21 mouse cellular contexts compared by ENCODE assay signal in genomic region chr11:74810134-74810533, GRCm38 (mm10). TPM values are rescaled to one million over a fixed set of nuclear protein-coding genes. Genes with fewer than 3 reads are reported as not detected.
DNase-seq lines count a peak whose midpoint lies in the region; ATAC-seq and TF ChIP-seq lines count a peak whose summit lies in the region.
"Had no signal": no experiment of that assay in that cellular context is flagged by ENCODE, and none has a peak within 500 bp of the region (broad histone marks: within the 10 kb centered on the region; RNA-seq: fewer than 3 reads in every experiment).

No protein-coding gene starts in this region.

- peak; percentile 28 for TF ChIP-seq CTCF in intestine, postnatal 0 days (IDR thresholded peaks at IDR 0.05; ENCODE audit: low read depth)
- peak; percentile 6; the same call in 1 of the 2 replicates for TF ChIP-seq CTCF in lung, postnatal 0 days (IDR thresholded peaks at IDR 0.05)
- TF ChIP-seq CTCF in CH12.LX (conservative IDR thresholded peaks at IDR 0.05 in 1 of 2, IDR thresholded peaks at IDR 0.05 in 1 of 2; ENCODE audit: low read depth in 2 of 2, low read length in 2 of 2) = peak in 1 of 2 experiments; percentile 47; a peak in 2 of 4 replicates
- peak; percentile 28 for TF ChIP-seq CTCF in stomach, postnatal 0 days (IDR thresholded peaks at IDR 0.05; ENCODE audit: low read depth)

- in situ Hi-C loops in CH12.LX (cut with MboI; ENCODE audit: low pct_ligation_motif_present, low pct_unique_long_range_greater_than_20kb, low sequenced_read_pairs) = loop anchor here (5.0 kb wide), 1 partner anchor 37 kb away; no protein-coding TSS in a partner anchor

- H3K79me2 ChIP-seq in CH12.LX (replicated peaks; ENCODE audit: control insufficient read depth, extremely low read depth, insufficient read depth, poor library complexity, severe bottlenecking) = no peaks in the 10 kb centered on the region; the same call in 1 of the 2 replicates

- DNase-seq in lung, postnatal 0 days (ENCODE audit: low spot score) = no peak
- DNase-seq in lung, postnatal 4 days = no peak
- no peak for DNase-seq in CH12.LX (ENCODE audit: extremely low read depth)
- DNase-seq in stomach, postnatal 0 days (ENCODE audit: low spot score) = no peak
- DNase-seq in right cerebral cortex, postnatal 36 days (ENCODE audit: low spot score in 2 of 2) = no peak
- DNase-seq: adrenal gland, adult 8-10 months; adrenal gland, postnatal 36 days; cerebellum, adult 2 months; cerebellum, postnatal 10 days; embryo, embryonic 11 days; gastrocnemius, postnatal 10 days; heart, postnatal 36 days had no signal

- dilution Hi-C loops in CH12.LX (cut with MboI; ENCODE audit: extremely low pct_ligation_motif_present, extremely low pct_unique_long_range_greater_than_20kb, low sequenced_read_pairs) = no loop called here

- peaks cover 40% of the 10 kb centered on the region for H3K36me3 ChIP-seq in intestine, postnatal 0 days (ENCODE audit: control insufficient read depth, insufficient read depth)
- H3K36me3 ChIP-seq in intestine, embryonic 15.5 days = peaks cover 8% of the 10 kb centered on the region; the same call in 1 of the 2 replicates
- H3K36me3 ChIP-seq in lung, postnatal 0 days (ENCODE audit: insufficient read depth, low read length) = 0 out of 2 replicates have a peak, but pooled peaks cover 5% of the 10 kb centered on the region
- H3K36me3 ChIP-seq in CH12.LX (replicated peaks in 1 of 2; ENCODE audit: control insufficient read depth in 1 of 2, insufficient read depth in 1 of 2, low read length in 1 of 2) = peaks cover 57 to 86% of the 10 kb centered on the region in 2 experiments
- peaks cover 4% of the 10 kb centered on the region; the same call in 1 of the 2 replicates for H3K36me3 ChIP-seq in stomach, postnatal 0 days (ENCODE audit: control insufficient read depth, insufficient read depth, low read length)
- H3K36me3 ChIP-seq in kidney, embryonic 15.5 days = peaks cover 73% of the 10 kb centered on the region

- TF ChIP-seq POLR2A in CH12.LX (IDR thresholded peaks at IDR 0.05; ENCODE audit: low read depth, low read length) = no peak

- ATAC-seq in intestine, postnatal 0 days = no peak
- no peak for ATAC-seq in intestine, embryonic 15.5 days
- ATAC-seq in lung, postnatal 0 days = no peak
- no peak for ATAC-seq in stomach, postnatal 0 days (ENCODE audit: low FRiP score, low TSS enrichment)
- ATAC-seq in kidney, embryonic 15.5 days (replicated peaks; ENCODE audit: low FRiP score) = no peak
- ATAC-seq: forebrain, embryonic 14.5 days had no signal

- no peak overlapping the region for H3K4me3 ChIP-seq in intestine, postnatal 0 days (ENCODE audit: low read depth, low read length)
- no peak overlapping the region for H3K4me3 ChIP-seq in intestine, embryonic 15.5 days (replicated peaks)
- H3K4me3 ChIP-seq in lung, postnatal 0 days (ENCODE audit: low read depth, low read length) = no peak overlapping the region
- H3K4me3 ChIP-seq in CH12.LX (replicated peaks in 1 of 3; ENCODE audit: low read depth in 2 of 3, low read length in 2 of 3, poor library complexity in 1 of 3) = no peak overlapping the region
- H3K4me3 ChIP-seq in stomach, postnatal 0 days (ENCODE audit: low read depth, low read length) = no peak overlapping the region
- H3K4me3 ChIP-seq in kidney, embryonic 15.5 days (replicated peaks) = no peak overlapping the region
- H3K4me3 ChIP-seq: embryonic facial prominence, embryonic 15.5 days; erythroblast, embryonic 14.5 days; forebrain, embryonic 10.5 days; heart, embryonic 12.5 days; hindbrain, embryonic 15.5 days had no signal

- no peak overlapping the region for H3K9ac ChIP-seq in intestine, postnatal 0 days (ENCODE audit: low read depth, low read length)
- H3K9ac ChIP-seq in intestine, embryonic 15.5 days = no peak overlapping the region
- H3K9ac ChIP-seq in lung, postnatal 0 days (replicated peaks; ENCODE audit: low read depth) = no peak overlapping the region
- H3K9ac ChIP-seq in CH12.LX (ENCODE audit: insufficient read depth, low read depth) = no peak overlapping the region
- no peak overlapping the region for H3K9ac ChIP-seq in stomach, postnatal 0 days (ENCODE audit: low read length)
- H3K9ac ChIP-seq in kidney, embryonic 15.5 days = no peak overlapping the region
- H3K9ac ChIP-seq: embryonic facial prominence, embryonic 15.5 days; heart, embryonic 12.5 days; hindbrain, embryonic 15.5 days had no signal

- H3K4me1 ChIP-seq in intestine, postnatal 0 days (replicated peaks; ENCODE audit: control insufficient read depth, insufficient read depth, low read length) = no peaks in the 10 kb centered on the region
- H3K4me1 ChIP-seq in intestine, embryonic 15.5 days (replicated peaks) = no peaks in the 10 kb centered on the region
- H3K4me1 ChIP-seq in lung, postnatal 0 days (ENCODE audit: insufficient read depth, low read depth, low read length) = no peaks in the 10 kb centered on the region
- no peaks in the 10 kb centered on the region for H3K4me1 ChIP-seq in CH12.LX (ENCODE audit: control insufficient read depth in 1 of 2, insufficient read depth in 2 of 2)
- H3K4me1 ChIP-seq in stomach, postnatal 0 days (replicated peaks; ENCODE audit: control insufficient read depth, insufficient read depth) = no peaks in the 10 kb centered on the region
- H3K4me1 ChIP-seq in kidney, embryonic 15.5 days = peaks cover 5% of the 10 kb centered on the region
- H3K4me1 ChIP-seq: embryonic facial prominence, embryonic 15.5 days; forebrain, embryonic 10.5 days; hindbrain, embryonic 15.5 days had no signal

- no peak for TF ChIP-seq EP300 in lung, postnatal 0 days (IDR thresholded peaks at IDR 0.05)
- TF ChIP-seq EP300 in CH12.LX (IDR thresholded peaks at IDR 0.05; ENCODE audit: low read length) = no peak
- no peak for TF ChIP-seq EP300 in stomach, postnatal 0 days (optimal IDR thresholded peaks at IDR 0.05)

- H3K4me2 ChIP-seq in intestine, postnatal 0 days (replicated peaks; ENCODE audit: low read depth) = no peak overlapping the region
- H3K4me2 ChIP-seq in intestine, embryonic 15.5 days (replicated peaks) = no peak overlapping the region
- H3K4me2 ChIP-seq in lung, postnatal 0 days (replicated peaks; ENCODE audit: low read depth, low read length) = no peak overlapping the region
- H3K4me2 ChIP-seq in CH12.LX (ENCODE audit: insufficient read depth, low read depth, poor library complexity, severe bottlenecking) = no peak overlapping the region
- no peak overlapping the region for H3K4me2 ChIP-seq in stomach, postnatal 0 days (replicated peaks; ENCODE audit: low read depth)
- no peak overlapping the region for H3K4me2 ChIP-seq in kidney, embryonic 15.5 days
- H3K4me2 ChIP-seq: embryonic facial prominence, embryonic 15.5 days; heart, embryonic 12.5 days; hindbrain, embryonic 15.5 days had no signal

- no peaks in the 10 kb centered on the region for H3K27me3 ChIP-seq in intestine, postnatal 0 days (replicated peaks; ENCODE audit: control insufficient read depth, insufficient read depth, low read length)
- H3K27me3 ChIP-seq in intestine, embryonic 15.5 days (replicated peaks) = no peaks in the 10 kb centered on the region
- no peaks in the 10 kb centered on the region for H3K27me3 ChIP-seq in lung, postnatal 0 days (replicated peaks; ENCODE audit: insufficient read depth, low read length)
- H3K27me3 ChIP-seq in CH12.LX (replicated peaks) = no peaks in the 10 kb centered on the region
- H3K27me3 ChIP-seq in stomach, postnatal 0 days (ENCODE audit: control insufficient read depth, insufficient read depth, low read length) = no peaks in the 10 kb centered on the region
- H3K27me3 ChIP-seq in kidney, embryonic 15.5 days = no peaks in the 10 kb centered on the region
- H3K27me3 ChIP-seq: embryonic facial prominence, embryonic 15.5 days; heart, embryonic 12.5 days; hindbrain, embryonic 15.5 days had no signal

- no peak; the same call in 1 of the 2 replicates for TF ChIP-seq RAD21 in CH12.LX (IDR thresholded peaks at IDR 0.05; ENCODE audit: low read depth, low read length)

- H3K27ac ChIP-seq in intestine, postnatal 0 days (ENCODE audit: low read depth, low read length) = no peak overlapping the region
- no peak overlapping the region for H3K27ac ChIP-seq in intestine, embryonic 15.5 days
- no peak overlapping the region for H3K27ac ChIP-seq in lung, postnatal 0 days (ENCODE audit: low read length)
- no peak overlapping the region for H3K27ac ChIP-seq in CH12.LX (ENCODE audit: insufficient read depth, low read depth)
- no peak overlapping the region for H3K27ac ChIP-seq in stomach, postnatal 0 days (replicated peaks)
- H3K27ac ChIP-seq in kidney, embryonic 15.5 days = no peak overlapping the region
- H3K27ac ChIP-seq: embryonic facial prominence, embryonic 15.5 days; forebrain, embryonic 10.5 days; hindbrain, embryonic 15.5 days had no signal

- no peaks in the 10 kb centered on the region for H3K9me3 ChIP-seq in intestine, postnatal 0 days (ENCODE audit: control insufficient read depth)
- H3K9me3 ChIP-seq in intestine, embryonic 15.5 days = no peaks in the 10 kb centered on the region
- H3K9me3 ChIP-seq in lung, postnatal 0 days (ENCODE audit: low read length) = no peaks in the 10 kb centered on the region
- H3K9me3 ChIP-seq in CH12.LX (replicated peaks; ENCODE audit: low read length) = no peaks in the 10 kb centered on the region
- H3K9me3 ChIP-seq in stomach, postnatal 0 days (ENCODE audit: control insufficient read depth, low read length) = no peaks in the 10 kb centered on the region
- no peaks in the 10 kb centered on the region for H3K9me3 ChIP-seq in kidney, embryonic 15.5 days (replicated peaks)
- H3K9me3 ChIP-seq: embryonic facial prominence, embryonic 15.5 days; forebrain, embryonic 10.5 days; heart, embryonic 12.5 days; hindbrain, embryonic 15.5 days had no signal

RNA-seq across cellular contexts. Expression of gene Mnt, which starts 20.6 kb away (rescaled TPM):
- 5.3 and 5.8 TPM in 2 replicates for polyA plus RNA-seq in intestine, postnatal 0 days (2015; fragmentation: Nextera tagmentation; extraction: Ambion mirVana)
- polyA plus RNA-seq in intestine, embryonic 15.5 days (2015; fragmentation: Nextera tagmentation; extraction: Ambion mirVana) = 4.8 and 5.0 TPM in 2 replicates
- 4.7 and 4.9 TPM in 2 replicates for polyA plus RNA-seq in lung, postnatal 0 days (2015; fragmentation: Nextera tagmentation; extraction: Ambion mirVana)
- total RNA-seq in CH12.LX (2012; rRNA removed) (3.6 and 4.7 TPM in 2 replicates), CH12.LX (2014; rRNA removed) (1.4 and 1.6 TPM in 2 replicates)
- 29.0 and 30.6 TPM in 2 replicates for polyA plus RNA-seq in CH12.LX (2012; ENCODE audit: insufficient read length, low read depth)
- polyA plus RNA-seq in stomach, postnatal 0 days (2015; fragmentation: Nextera tagmentation; extraction: Ambion mirVana) = 2.5 and 2.6 TPM in 2 replicates
- polyA plus RNA-seq in kidney, embryonic 15.5 days (2015; fragmentation: Nextera tagmentation; extraction: Ambion mirVana) = 5.0 and 5.7 TPM in 2 replicates

RNA-seq across cellular contexts. Expression of gene Mettl16, which starts 39.5 kb away (rescaled TPM):
- polyA plus RNA-seq in intestine, postnatal 0 days (2015; fragmentation: Nextera tagmentation; extraction: Ambion mirVana) = 9.6 and 11.1 TPM in 2 replicates
- 43.0 and 45.8 TPM in 2 replicates for polyA plus RNA-seq in intestine, embryonic 15.5 days (2015; fragmentation: Nextera tagmentation; extraction: Ambion mirVana)
- polyA plus RNA-seq in lung, postnatal 0 days (2015; fragmentation: Nextera tagmentation; extraction: Ambion mirVana) = 13.7 and 18.1 TPM in 2 replicates
- total RNA-seq in CH12.LX (2012; rRNA removed) (79.3 and 100 TPM in 2 replicates), CH12.LX (2014; rRNA removed) (80.0 and 90.7 TPM in 2 replicates)
- polyA plus RNA-seq in CH12.LX (2012; ENCODE audit: insufficient read length, low read depth) = 111 and 119 TPM in 2 replicates
- polyA plus RNA-seq in stomach, postnatal 0 days (2015; fragmentation: Nextera tagmentation; extraction: Ambion mirVana) = 13.4 and 13.9 TPM in 2 replicates
- 54.8 and 55.4 TPM in 2 replicates for polyA plus RNA-seq in kidney, embryonic 15.5 days (2015; fragmentation: Nextera tagmentation; extraction: Ambion mirVana)
